Mouse (Mus musculus) hindbrain, embryonic 13.5 days (tissue): Measurements from ENCODE around the gene 1700017B05Rik. TPM values are rescaled to one million over a fixed set of nuclear protein-coding genes. Genes with fewer than 3 reads are reported as not detected.
"Not testable (repeated sequence)": the region's sequence is repeated elsewhere in the genome, so short reads cannot be mapped to it uniquely, and the experiment has no call there.

Experiments
- ATAC-seq: fragments of 200-750 bp; cut with Nextera tagmentation; 2 replicates; pipeline ENCODE4 v1.8.0; 2017; ENCODE audit warnings: moderate TSS enrichment; ENCODE audit not compliant: low FRiP score
- H3K27ac ChIP-seq: fragments of 300-500 bp; sonication (generic); 2 replicates; pipeline ENCODE4 v1.5.1; 2015; ENCODE audit warnings: inconsistent platforms, mild to moderate bottlenecking, moderate library complexity
- H3K27me3 ChIP-seq: fragments of 300-500 bp; sonication (generic); 2 replicates; pipeline ENCODE4 v1.6.1; 2015; ENCODE audit warnings: mild to moderate bottlenecking, inconsistent platforms
- H3K36me3 ChIP-seq: fragments of 300-500 bp; sonication (generic); 2 replicates; pipeline ENCODE4 v1.6.1; 2015; ENCODE audit warnings: mild to moderate bottlenecking, inconsistent platforms
- H3K4me1 ChIP-seq: fragments of 300-500 bp; sonication (generic); replicated peaks from 2 replicates; pipeline ENCODE4 v1.6.1; 2015; ENCODE audit warnings: inconsistent platforms
- H3K4me2 ChIP-seq: fragments of 300-500 bp; sonication (generic); 2 replicates; pipeline ENCODE4 v1.6.1; 2015; ENCODE audit warnings: inconsistent platforms, mild to moderate bottlenecking, moderate library complexity
- H3K4me3 ChIP-seq: fragments of 300-500 bp; sonication (generic); 2 replicates; pipeline ENCODE4 v1.5.1; 2015; ENCODE audit warnings: mild to moderate bottlenecking, inconsistent platforms
- H3K9ac ChIP-seq: fragments of 300-500 bp; sonication (generic); 2 replicates; pipeline ENCODE4 v1.6.1; 2015; ENCODE audit warnings: mild to moderate bottlenecking, inconsistent platforms
- H3K9me3 ChIP-seq: fragments of 300-500 bp; sonication (generic); 2 replicates; pipeline ENCODE4 v1.6.1; 2016; ENCODE audit warnings: inconsistent platforms
- WGBS: fragments of 180-500 bp; shearing (Covaris S2); methylation state at CpG from one replicate; pipeline ENCODE4 v1.1.7; 2015; 5-methylcytosine and 5-hydroxymethylcytosine counted together
- polyA plus RNA-seq: library from polyadenylated mRNA; unstranded; fragments of >200 nt; fragmentation: Nextera tagmentation; extraction: Ambion mirVana; gene quantifications from 2 replicates; pipeline ENCODE4 v1.2.1, GENCODE M21; 2015

1700017B05Rik gene
- polyA plus RNA-seq, 1 experiment from 2014 or later = 5.4 TPM

GRCm38 (mm10) chr9:57220356-57220755, 42.1 kb downstream of the 1700017B05Rik start:
- Histone ChIP-seq H3K9ac (no peak overlapping the region), H3K4me3 (no peak overlapping the region), H3K36me3 (no peaks in the 10 kb centered on the region), H3K4me2 (no peak overlapping the region), H3K27ac (no peak overlapping the region), H3K4me1 (no peaks in the 10 kb centered on the region), H3K27me3 (no peaks in the 10 kb centered on the region), H3K9me3 (no peaks in the 10 kb centered on the region)
- WGBS = 25% methylated on average over 6 of the region's 6 CpGs
- ATAC-seq = no peak

GRCm38 (mm10) chr9:57219511-57219910, 42.9 kb downstream of the 1700017B05Rik start:
- H3K4me2 ChIP-seq = no peak overlapping the region
- no peaks in the 10 kb centered on the region for H3K36me3 ChIP-seq
- 89% methylated on average over 1 of the region's 1 CpGs for WGBS
- no peaks in the 10 kb centered on the region for H3K4me1 ChIP-seq
- no peaks in the 10 kb centered on the region for H3K9me3 ChIP-seq
- ATAC-seq = no peak
- no peak overlapping the region for H3K9ac ChIP-seq
- no peaks in the 10 kb centered on the region for H3K27me3 ChIP-seq
- H3K27ac ChIP-seq = no peak overlapping the region
- no peak overlapping the region for H3K4me3 ChIP-seq

- no peaks in the 10 kb centered on the region for H3K4me1 ChIP-seq
- no peak overlapping the region for H3K4me2 ChIP-seq
- H3K4me3 ChIP-seq = no peak overlapping the region
- no peaks in the 10 kb centered on the region for H3K27me3 ChIP-seq
- H3K27ac ChIP-seq = no peak overlapping the region
- no peak overlapping the region for H3K9ac ChIP-seq
- WGBS = 89% methylated on average over 5 of the region's 5 CpGs
- H3K9me3 ChIP-seq = no peaks in the 10 kb centered on the region
- ATAC-seq = no peak
- no peaks in the 10 kb centered on the region for H3K36me3 ChIP-seq
Observed at GRCm38 (mm10) chr9:57218776-57219175, 43.6 kb downstream of the 1700017B05Rik start.

GRCm38 (mm10) chr9:57217220-57217619, 45.2 kb downstream of the 1700017B05Rik start:
- Histone ChIP-seq H3K4me3 (no peak overlapping the region), H3K27me3 (no peaks in the 10 kb centered on the region), H3K27ac (no peak overlapping the region), H3K4me2 (no peak overlapping the region), H3K4me1 (no peaks in the 10 kb centered on the region), H3K36me3 (no peaks in the 10 kb centered on the region), H3K9me3 (no peaks in the 10 kb centered on the region), H3K9ac (no peak overlapping the region)
- 83% methylated on average over 6 of the region's 6 CpGs for WGBS
- no peak for ATAC-seq

GRCm38 (mm10) chr9:57214500-57214899, 47.9 kb downstream of the 1700017B05Rik start:
- no peaks in the 10 kb centered on the region for H3K4me1 ChIP-seq
- no peak overlapping the region for H3K27ac ChIP-seq
- H3K27me3 ChIP-seq = no peaks in the 10 kb centered on the region
- H3K9me3 ChIP-seq = no peaks in the 10 kb centered on the region
- no peak overlapping the region for H3K9ac ChIP-seq
- no peaks in the 10 kb centered on the region for H3K36me3 ChIP-seq
- 87% methylated on average over 6 of the region's 6 CpGs for WGBS
- ATAC-seq = no peak
- H3K4me2 ChIP-seq = no peak overlapping the region
- no peak overlapping the region for H3K4me3 ChIP-seq

GRCm38 (mm10) chr9:57212448-57213222, 49.8 kb downstream of the 1700017B05Rik start:
- ATAC-seq = no peak
- H3K27me3 ChIP-seq = no peaks in the 10 kb centered on the region
- H3K9ac ChIP-seq = no peak overlapping the region
- no peak overlapping the region for H3K4me2 ChIP-seq
- WGBS = 75% methylated on average over 9 of the region's 9 CpGs
- H3K9me3 ChIP-seq = no peaks in the 10 kb centered on the region
- no peak overlapping the region for H3K27ac ChIP-seq
- H3K4me3 ChIP-seq = no peak overlapping the region
- H3K4me1 ChIP-seq = no peaks in the 10 kb centered on the region
- H3K36me3 ChIP-seq = no peaks in the 10 kb centered on the region

- Histone ChIP-seq H3K4me2 (no peak overlapping the region), H3K27ac (no peak overlapping the region), H3K36me3 (no peaks in the 10 kb centered on the region), H3K27me3 (no peaks in the 10 kb centered on the region), H3K4me3 (no peak overlapping the region), H3K9me3 (no peaks in the 10 kb centered on the region), H3K9ac (no peak overlapping the region), H3K4me1 (no peaks in the 10 kb centered on the region)
- ATAC-seq = no peak
- WGBS = 32% methylated on average over 3 of the region's 3 CpGs
Observed at GRCm38 (mm10) chr9:57209316-57209715, 53.1 kb downstream of the 1700017B05Rik start.

- Histone ChIP-seq H3K27me3 (no peaks in the 10 kb centered on the region), H3K27ac (no peak overlapping the region), H3K4me3 (no peak overlapping the region), H3K36me3 (no peaks in the 10 kb centered on the region), H3K9ac (no peak overlapping the region), H3K9me3 (no peaks in the 10 kb centered on the region), H3K4me2 (no peak overlapping the region), H3K4me1 (no peaks in the 10 kb centered on the region)
- no peak for ATAC-seq
- 56% methylated on average over 2 of the region's 2 CpGs for WGBS
Observed at GRCm38 (mm10) chr9:57206896-57207295, 55.5 kb downstream of the 1700017B05Rik start.

GRCm38 (mm10) chr9:57203571-57203970, 58.8 kb downstream of the 1700017B05Rik start:
- not testable (repeated sequence) for H3K27ac ChIP-seq, H3K4me2 ChIP-seq, ATAC-seq, H3K27me3 ChIP-seq, H3K9me3 ChIP-seq, H3K36me3 ChIP-seq, H3K9ac ChIP-seq, H3K4me1 ChIP-seq, H3K4me3 ChIP-seq
- WGBS = 94% methylated on average over 13 of the region's 13 CpGs

Other genes starting within 250 kb of the 1700017B05Rik start
- 26.0 and 28.8 TPM in 2 replicates for gene Sin3a, start 190.6 kb downstream of the 1700017B05Rik start, polyA plus RNA-seq
- gene Man2c1, start 131.9 kb downstream of the 1700017B05Rik start, polyA plus RNA-seq = 66.7 and 82.1 TPM in 2 replicates
- 9.1 and 11.0 TPM in 2 replicates for gene Neil1, start 114.3 kb downstream of the 1700017B05Rik start, polyA plus RNA-seq
- gene Commd4, start 104.3 kb downstream of the 1700017B05Rik start, polyA plus RNA-seq = 163 and 171 TPM in 2 replicates
- gene Trcg1, start 26.1 kb downstream of the 1700017B05Rik start, polyA plus RNA-seq = not detected in 2 replicates
- 25.6 and 26.0 TPM in 2 replicates for gene Ppcdc, start 177.5 kb upstream of the 1700017B05Rik start, polyA plus RNA-seq
- 86.3 and 94.6 TPM in 2 replicates for gene Scamp5, start 205.4 kb upstream of the 1700017B05Rik start, polyA plus RNA-seq
- 15.6 and 16.2 TPM in 2 replicates for gene Rpp25, start 241.4 kb upstream of the 1700017B05Rik start, polyA plus RNA-seq